Mouse (Mus musculus) forebrain, embryonic 14.5 days (tissue): ENCODE measurements at regions not wholly inside any gene's neighbourhood (a gene's known extent, or its start where the extent isn't known, plus 50 kb on each side); places are given as distances from the start of the nearest gene placed in this dataset.
A peak's percentile ranks its signal among the peaks of the same experiment; 100 is the strongest.

Source experiments
- ATAC-seq: fragments of 200-750 bp; cut with Nextera tagmentation; 2 replicates; pipeline ENCODE4 v1.8.0; 2017; ENCODE audit warnings: mild to moderate bottlenecking, moderate library complexity
- DNase-seq: peaks from one replicate; pipeline ENCODE4 v3.0.0-alpha.2; 2015; ENCODE audit warnings: low spot score
- H3K27ac ChIP-seq: fragments of 300-500 bp; sonication (generic); 2 replicates; pipeline ENCODE4 v1.5.1; 2014; ENCODE audit warnings: low read depth, mild to moderate bottlenecking, control low read depth, low read length, moderate library complexity
- H3K27me3 ChIP-seq: fragments of 300-500 bp; sonication (generic); replicated peaks from 2 replicates; pipeline ENCODE4 v1.6.1; 2014; ENCODE audit warnings: low read length, control low read depth, mixed read lengths; ENCODE audit not compliant: control insufficient read depth, insufficient read depth
- H3K36me3 ChIP-seq: fragments of 300-500 bp; sonication (generic); 2 replicates; pipeline ENCODE4 v1.6.1; 2014; ENCODE audit warnings: low read length, control low read depth; ENCODE audit not compliant: control insufficient read depth, insufficient read depth
- H3K4me1 ChIP-seq: fragments of 300-500 bp; sonication (generic); 2 replicates; pipeline ENCODE4 v1.6.1; 2014; ENCODE audit warnings: antibody characterized with exemption, low read length, control low read depth; ENCODE audit not compliant: control insufficient read depth, insufficient read depth
- H3K4me2 ChIP-seq: fragments of 300-500 bp; sonication (generic); 2 replicates; pipeline ENCODE4 v1.6.1; 2014; ENCODE audit warnings: mild to moderate bottlenecking, control low read depth, low read length
- H3K4me3 ChIP-seq: fragments of 300-500 bp; sonication (generic); 2 replicates; pipeline ENCODE4 v1.5.1; 2014; ENCODE audit warnings: low read depth, low read length, control low read depth
- H3K9ac ChIP-seq: fragments of 300-500 bp; sonication (generic); 2 replicates; pipeline ENCODE4 v1.6.1; 2014; ENCODE audit warnings: mild to moderate bottlenecking, low read length, control low read depth, moderate library complexity
- H3K9me3 ChIP-seq: fragments of 300-500 bp; sonication (generic); replicated peaks from 2 replicates; pipeline ENCODE4 v1.6.1; 2016; ENCODE audit warnings: low read length, control low read depth, mixed read lengths; ENCODE audit not compliant: control insufficient read depth
- WGBS: fragments of 180-500 bp; shearing (Covaris S2); extraction: QIAGEN DNeasy Blood & Tissue Kit; methylation state at CpG from one replicate; pipeline ENCODE4 v1.1.7; 2014; 5-methylcytosine and 5-hydroxymethylcytosine counted together

DNA sequence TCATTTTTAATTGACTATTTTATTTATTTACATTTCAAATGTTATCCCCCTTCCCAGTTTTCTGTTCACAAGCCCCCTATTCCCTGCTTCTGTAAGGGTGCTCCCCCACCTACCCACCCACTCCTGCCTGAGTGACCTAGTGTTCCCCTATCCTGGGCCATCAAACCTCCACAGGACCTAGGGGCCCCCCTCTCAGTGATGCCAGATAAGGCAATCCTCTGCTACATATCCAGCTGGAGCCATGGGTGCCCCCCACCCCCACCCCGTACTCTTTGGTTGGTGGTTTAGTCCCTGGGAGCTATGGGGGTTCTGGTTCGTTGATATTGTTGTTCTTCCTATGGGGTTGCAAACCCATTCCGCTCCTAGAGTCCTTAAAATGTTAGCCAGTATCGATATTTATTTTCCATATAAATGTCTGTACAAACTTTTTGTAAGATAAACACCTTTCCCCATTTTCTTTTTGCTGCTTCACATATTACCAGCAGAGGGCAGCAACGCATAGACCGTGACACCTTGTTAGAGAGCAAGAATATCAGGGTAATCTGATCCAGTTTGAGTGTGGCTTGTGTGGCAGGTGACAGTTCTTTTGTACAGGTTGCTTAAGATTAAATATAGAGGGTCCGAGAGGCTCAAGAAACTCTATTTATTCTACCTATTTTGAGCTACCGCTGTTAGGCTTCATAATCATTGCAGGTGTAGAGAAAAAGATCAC lies 177.2 kb upstream of the Scn7a start:
- DNase-seq = peak; percentile 80

DNA sequence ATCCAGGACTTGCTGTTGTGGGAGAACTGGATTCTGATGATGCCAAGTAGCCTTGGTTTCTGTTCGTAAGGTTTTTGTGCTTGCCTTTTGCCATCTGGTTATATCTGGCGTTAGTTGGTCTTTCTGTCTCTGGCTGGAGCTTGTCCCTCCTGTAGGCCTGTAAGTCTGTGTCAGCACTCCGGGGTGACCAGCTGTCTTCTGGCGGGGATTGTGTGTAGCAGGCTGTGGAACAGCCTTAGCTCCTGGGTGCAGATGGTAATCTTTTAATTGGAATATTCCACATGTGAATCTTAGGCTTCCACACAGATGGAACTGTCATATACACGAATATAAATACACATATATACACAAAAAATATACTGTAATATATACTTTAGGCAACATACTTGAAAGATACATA lies 156.5 kb upstream of the Scn7a start:
- Histone ChIP-seq H3K4me2 (no peak overlapping the region), H3K9ac (no peak overlapping the region), H3K27ac (no peak overlapping the region), H3K4me3 (no peak overlapping the region), H3K9me3 (no peaks in the 10 kb centered on the region), H3K4me1 (no peaks in the 10 kb centered on the region), H3K27me3 (no peaks in the 10 kb centered on the region), H3K36me3 (no peaks in the 10 kb centered on the region)
- ATAC-seq (peak; percentile 62; the same call in 1 of the 2 replicates), DNase-seq (peak; percentile 32)
- WGBS = 68% methylated on average over 5 of the region's 5 CpGs

More for the DNA sequence above, 177.2 kb upstream of the Scn7a start:
- WGBS = 27% methylated on average over 8 of the region's 8 CpGs
- H3K4me1 ChIP-seq = no peaks in the 10 kb centered on the region
- H3K4me3 ChIP-seq = no peak overlapping the region
- no peak overlapping the region for H3K9ac ChIP-seq
- ATAC-seq = peak; percentile 77
- H3K27me3 ChIP-seq = no peaks in the 10 kb centered on the region
- H3K9me3 ChIP-seq = no peaks in the 10 kb centered on the region
- no peak overlapping the region for H3K4me2 ChIP-seq
- no peaks in the 10 kb centered on the region for H3K36me3 ChIP-seq
- no peak overlapping the region for H3K27ac ChIP-seq

DNA sequence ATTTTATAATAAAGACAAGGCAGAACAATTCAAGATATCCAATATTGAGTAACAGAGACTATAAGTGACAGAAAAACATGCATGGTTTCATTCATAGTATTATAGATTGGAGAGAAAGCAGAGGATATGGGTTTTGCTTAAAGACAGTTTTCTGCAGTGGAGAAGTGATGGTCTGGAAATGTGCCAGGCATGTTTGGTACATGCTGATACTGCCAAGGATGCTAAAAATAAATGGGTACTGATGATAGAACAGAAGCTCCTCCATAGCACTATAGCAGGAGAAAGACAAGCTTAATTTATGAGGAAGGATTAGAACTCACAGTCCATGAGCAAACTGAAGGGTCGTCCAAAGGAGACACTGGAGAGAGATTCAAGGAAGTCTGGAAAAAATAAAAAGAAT lies 113.3 kb upstream of the Scn7a start:
- H3K4me1 ChIP-seq = no peaks in the 10 kb centered on the region
- H3K9ac ChIP-seq = no peak overlapping the region
- H3K27ac ChIP-seq = no peak overlapping the region
- H3K9me3 ChIP-seq = no peaks in the 10 kb centered on the region
- WGBS = 62% methylated on average over 1 of the region's 1 CpGs
- H3K36me3 ChIP-seq = no peaks in the 10 kb centered on the region
- no peak for ATAC-seq
- DNase-seq = peak; percentile 32
- H3K27me3 ChIP-seq = no peaks in the 10 kb centered on the region
- H3K4me3 ChIP-seq = no peak overlapping the region
- H3K4me2 ChIP-seq = no peak overlapping the region

DNA sequence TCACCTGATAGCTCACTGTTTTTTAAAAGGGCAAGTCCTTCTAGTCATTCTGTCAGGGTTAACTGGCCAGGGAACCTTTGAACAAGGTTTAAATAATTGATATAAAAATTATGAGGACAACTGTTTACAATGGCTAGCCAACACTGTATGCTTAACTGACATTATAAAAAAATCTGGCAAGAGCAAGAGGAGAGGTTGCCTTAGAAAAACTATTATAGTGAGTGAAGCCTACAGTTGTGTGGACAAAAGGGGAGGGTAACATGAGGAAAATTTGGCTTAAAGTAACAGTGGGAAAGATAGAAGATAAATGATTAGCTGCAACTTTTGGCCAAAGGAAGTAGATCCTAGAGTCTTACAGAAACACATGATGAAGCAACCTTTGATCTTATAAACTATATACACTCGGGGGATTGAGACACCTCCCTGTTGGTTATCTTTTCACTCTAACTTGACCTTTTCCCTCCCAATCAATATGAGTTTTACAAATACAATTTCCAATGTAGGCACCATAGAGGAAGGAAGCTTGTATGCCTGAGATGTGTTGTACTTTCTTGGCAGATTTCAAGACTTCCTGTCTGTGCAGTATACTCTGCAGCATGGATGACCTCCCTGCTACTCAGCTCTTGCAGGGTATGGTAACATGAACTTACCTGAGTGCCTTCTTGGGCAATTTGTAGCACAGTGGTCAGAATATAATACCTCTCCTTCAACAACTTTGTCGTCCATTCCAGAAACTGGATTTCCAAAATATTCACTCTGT lies 82.9 kb upstream of the Scn7a start:
- Histone ChIP-seq H3K4me3 (no peak overlapping the region), H3K4me2 (no peak overlapping the region), H3K9me3 (no peaks in the 10 kb centered on the region), H3K27ac (no peak overlapping the region), H3K36me3 (no peaks in the 10 kb centered on the region), H3K4me1 (no peaks in the 10 kb centered on the region), H3K27me3 (no peaks in the 10 kb centered on the region), H3K9ac (no peak overlapping the region)
- WGBS = 83% methylated on average over 2 of the region's 2 CpGs
- ATAC-seq (no peak), DNase-seq (no peak)
